Mouse (Mus musculus) retina, postnatal 7 days (tissue): ENCODE measurements around the gene Vps25.

Source experiments
- DNase-seq: peaks from one replicate; pipeline ENCODE4 v3.0.0-alpha.2; 2012; ENCODE audit warnings: low read depth, low spot score

The Vps25 gene

DNA sequence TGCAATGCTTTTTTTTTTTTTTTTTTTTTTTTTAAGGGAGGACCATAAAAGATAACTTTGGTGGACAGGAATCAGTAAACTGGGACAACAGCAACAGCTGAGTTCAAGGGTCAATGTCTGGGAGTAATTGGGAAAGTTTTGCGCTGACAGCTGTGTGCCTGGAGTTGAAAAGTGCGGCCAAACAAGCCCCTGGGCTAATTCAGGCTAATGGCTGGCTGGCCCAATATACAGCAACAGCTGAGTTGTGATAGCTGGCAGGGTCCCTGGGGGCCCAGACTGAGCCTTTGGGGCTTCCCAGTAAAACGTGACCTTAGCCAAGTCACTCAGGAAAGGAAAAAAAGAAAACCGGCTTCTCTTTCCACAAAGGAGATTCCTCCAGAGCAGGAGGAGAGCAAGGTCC lies 8.4 kb upstream of the Vps25 start:
- DNase-seq = no peak

GRCm38 (mm10) chr11:101245855-101246701 lies 7.4 kb upstream of the Vps25 start, which contains the start of gene Ramp2:
Ramp2 (plus strand) TSS chr11:101246028.
- peak; percentile 28 for DNase-seq

DNA sequence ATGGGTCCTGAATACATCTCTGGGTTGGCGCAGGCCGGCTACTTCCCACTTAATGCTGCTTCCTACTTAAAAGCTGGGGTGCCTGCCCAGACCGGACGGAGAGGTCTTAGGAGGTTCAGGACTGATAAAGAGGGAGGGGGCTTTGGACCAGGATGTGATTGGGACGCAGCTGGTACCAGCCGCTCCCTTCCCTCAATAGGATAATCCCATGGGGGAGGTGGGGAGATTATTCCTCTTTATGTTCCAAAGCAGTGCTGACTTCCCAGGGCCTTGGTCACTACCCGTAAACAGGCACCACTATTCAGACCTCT lies 6.8 kb upstream of the Vps25 start:
- no peak for DNase-seq

DNA sequence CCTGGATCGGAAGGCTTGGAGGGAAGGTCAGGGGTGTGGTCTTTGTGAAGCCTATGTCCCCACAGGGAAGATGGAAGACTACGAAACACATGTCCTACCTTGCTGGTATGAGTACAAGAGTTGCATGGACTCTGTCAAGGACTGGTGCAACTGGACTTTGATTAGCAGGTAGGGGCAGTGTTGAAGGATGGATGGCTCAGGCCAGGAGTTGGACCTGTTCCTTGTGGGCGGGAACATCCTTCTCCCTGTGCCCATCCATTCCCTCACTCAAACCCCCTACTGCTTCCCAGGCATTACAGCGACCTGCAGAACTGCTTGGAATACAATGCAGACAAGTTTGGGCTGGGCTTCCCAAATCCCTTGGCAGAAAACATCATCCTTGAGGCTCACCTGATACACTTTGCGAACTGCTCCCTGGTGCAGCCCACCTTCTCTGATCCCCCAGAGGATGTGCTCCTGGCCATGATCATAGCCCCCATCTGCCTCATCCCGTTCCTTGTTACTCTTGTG lies 5.9 kb upstream of the Vps25 start:
- no peak for DNase-seq

GRCm38 (mm10) chr11:101248258-101248994 lies 5.1 kb upstream of the Vps25 start:
- peak; percentile 58 for DNase-seq

DNA sequence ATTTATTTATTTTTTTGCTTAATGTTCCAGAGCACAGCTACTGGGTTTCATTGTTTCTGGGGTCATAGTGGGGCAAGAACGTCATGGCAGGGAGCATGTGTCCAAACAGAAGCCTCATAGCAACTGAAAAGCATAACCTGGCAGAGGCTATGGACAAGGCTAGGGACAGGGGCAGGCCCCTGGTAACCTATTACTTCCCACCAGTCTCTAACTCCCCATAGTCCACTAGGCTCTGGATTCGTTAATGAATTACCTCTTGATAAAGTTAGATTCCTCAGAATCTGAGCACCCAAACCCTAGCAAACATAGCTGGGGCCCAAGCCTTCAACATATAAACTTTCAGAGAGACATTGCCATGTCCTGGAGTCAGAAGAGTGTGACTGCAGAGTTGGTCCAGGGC lies 2.5 kb upstream of the Vps25 start:
- no peak for DNase-seq

GRCm38 (mm10) chr11:101252941-101253340 lies 566 bp upstream of the Vps25 start:
- DNase-seq = no peak

DNA sequence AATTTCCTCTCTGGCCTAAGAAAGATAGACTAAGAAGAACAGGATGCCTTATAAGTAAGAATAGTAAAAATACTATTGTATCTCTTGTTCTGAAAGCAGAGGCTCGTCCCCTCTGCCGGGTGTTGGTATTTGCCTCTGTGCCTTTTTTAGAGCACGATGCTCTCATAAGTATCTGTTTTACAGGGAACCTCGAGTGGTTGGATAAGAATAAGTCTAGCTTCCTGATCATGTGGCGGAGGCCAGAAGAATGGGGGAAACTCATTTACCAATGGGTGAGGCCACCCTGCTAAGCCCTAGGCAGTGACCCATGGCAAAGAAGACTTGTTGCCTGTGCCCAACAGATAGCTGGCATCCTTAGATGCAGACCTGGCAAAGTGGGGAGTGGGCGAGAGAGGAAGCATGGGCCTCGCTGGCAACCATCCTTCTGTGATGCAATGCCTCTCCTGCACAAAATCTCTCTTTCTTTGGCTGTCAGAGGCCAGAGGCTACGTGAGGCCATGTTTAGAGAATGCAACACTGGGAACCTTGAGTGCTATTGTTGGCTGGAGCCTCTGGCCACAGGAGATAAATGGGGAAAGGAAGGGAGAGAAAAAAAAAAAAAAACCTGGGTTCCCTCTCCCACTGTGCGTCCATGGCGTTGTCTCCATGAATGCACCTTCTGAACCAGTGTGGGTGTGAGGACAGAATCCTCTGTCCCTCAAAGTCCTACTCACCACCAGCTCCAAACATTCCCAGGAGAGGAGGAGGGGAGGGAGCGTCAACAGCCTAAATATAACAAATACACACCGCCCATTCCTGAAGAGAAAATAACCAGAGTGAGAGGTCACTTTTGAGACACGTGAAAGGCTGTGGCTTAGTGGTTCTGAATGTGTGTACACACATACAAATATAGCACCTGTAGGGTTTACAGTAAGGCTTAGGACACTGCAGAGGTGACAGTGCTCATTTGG lies 2.6 kb downstream of the Vps25 start:
- no peak for DNase-seq

- no peak for DNase-seq
Observed at GRCm38 (mm10) chr11:101259261-101259712, 5.8 kb downstream of the Vps25 start.

GRCm38 (mm10) chr11:101259948-101260825 lies 6.7 kb downstream of the Vps25 start, which contains the start of gene Wnk4:
Wnk4 (plus strand) TSS chr11:101260567.
- DNase-seq = no peak

- no peak for DNase-seq
Observed at GRCm38 (mm10) chr11:101260826-101261380, 7.4 kb downstream of the Vps25 start.

DNA sequence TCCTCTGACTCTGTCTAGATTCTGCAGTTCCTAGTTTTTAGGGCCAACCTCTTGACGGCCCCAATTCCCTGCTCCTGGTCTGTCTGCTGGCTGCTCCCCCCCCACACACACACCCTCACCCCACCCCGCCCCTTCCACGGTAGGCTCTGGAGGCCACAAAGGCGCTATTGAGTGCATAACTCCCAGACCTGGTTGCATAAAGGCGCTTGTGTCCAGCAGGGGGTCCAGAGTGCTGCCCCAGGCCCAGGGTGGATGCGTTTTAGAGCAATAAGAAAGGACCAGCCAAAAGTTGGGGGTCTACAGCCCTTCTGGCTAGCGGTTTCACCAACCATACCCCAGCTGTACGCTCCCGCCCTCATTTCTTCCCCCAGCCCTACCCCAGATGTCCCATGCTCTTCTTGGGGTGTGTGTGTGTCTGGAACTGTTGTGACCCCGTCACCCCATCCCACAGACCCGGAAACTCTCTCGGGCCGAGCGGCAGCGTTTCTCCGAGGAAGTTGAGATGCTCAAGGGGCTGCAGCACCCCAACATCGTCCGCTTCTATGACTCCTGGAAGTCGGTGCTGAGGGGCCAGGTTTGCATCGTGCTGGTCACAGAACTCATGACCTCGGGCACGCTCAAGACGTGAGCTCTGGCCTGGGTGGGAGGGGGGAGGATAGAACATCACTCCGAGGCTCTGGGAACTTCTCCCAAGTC lies 8.9 kb downstream of the Vps25 start:
- no peak for DNase-seq

- no peak for DNase-seq
Observed at GRCm38 (mm10) chr11:101263138-101263988, 9.9 kb downstream of the Vps25 start.

DNA sequence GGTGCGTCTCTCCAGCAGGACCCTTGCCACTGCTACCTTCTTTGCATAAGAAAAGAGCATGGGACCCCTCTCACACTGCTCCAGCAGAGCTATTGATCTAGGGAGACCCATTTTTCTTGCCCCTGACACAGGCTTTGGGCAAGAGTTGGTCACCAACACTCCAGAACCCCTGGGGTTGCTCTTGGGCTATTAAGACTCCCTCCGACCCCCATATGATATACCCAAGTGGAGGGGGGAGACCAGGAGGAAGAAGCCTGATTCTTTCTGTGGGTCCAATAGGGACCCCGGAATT lies 10.4 kb downstream of the Vps25 start:
- DNase-seq = no peak

GRCm38 (mm10) chr11:101264954-101265471 lies 11.5 kb downstream of the Vps25 start:
- no peak for DNase-seq

GRCm38 (mm10) chr11:101265906-101266305 lies 12.4 kb downstream of the Vps25 start:
- DNase-seq = no peak

- DNase-seq = no peak
Observed at GRCm38 (mm10) chr11:101269577-101270116, 16.1 kb downstream of the Vps25 start.

DNA sequence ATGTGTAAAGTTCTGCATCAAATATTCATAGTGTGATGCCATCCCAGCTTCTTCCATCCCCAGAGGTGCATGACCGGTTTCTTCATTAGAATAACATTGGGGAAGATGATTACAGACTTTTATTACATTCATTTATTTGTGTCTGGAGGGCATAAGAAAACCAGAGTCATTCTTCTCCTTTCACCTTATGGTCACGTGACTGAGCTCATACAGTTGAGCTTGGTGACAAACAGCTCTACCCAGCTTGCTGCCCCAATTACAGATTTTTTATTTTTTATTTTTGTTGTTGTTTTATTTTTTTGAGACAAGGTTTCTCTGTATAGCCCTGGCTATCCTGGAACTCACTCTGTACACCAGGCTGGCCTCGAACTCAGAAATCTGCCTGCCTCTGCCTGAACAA lies 18.9 kb downstream of the Vps25 start:
- no peak for DNase-seq
